Mouse (Mus musculus) cerebellum, adult 2 months (tissue): ENCODE results near the gene Pgm2. TPM values are rescaled to one million over a fixed set of nuclear protein-coding genes. Genes with fewer than 3 reads are reported as not detected.
A peak's percentile ranks its signal among the peaks of the same experiment; 100 is the strongest.

Experiments used
- DNase-seq, 2 experiments: peaks; one replicate each; pipeline ENCODE4 v3.0.0; 2021
- H3K27ac ChIP-seq: fragments of 200-500 bp; 2 replicates; pipeline ENCODE4 v1.5.1; 2012; ENCODE audit warnings: low read length, control low read depth, inconsistent platforms; ENCODE audit not compliant: insufficient read depth
- H3K27me3 ChIP-seq: fragments of 200-500 bp; 2 replicates; pipeline ENCODE4 v1.6.1; 2012; ENCODE audit warnings: inconsistent platforms, mild to moderate bottlenecking, low read length, moderate library complexity; ENCODE audit not compliant: control insufficient read depth, insufficient read depth
- H3K4me1 ChIP-seq: fragments of 200-500 bp; 2 replicates; pipeline ENCODE4 v1.6.1; 2011; ENCODE audit warnings: low read length; ENCODE audit not compliant: control insufficient read depth, insufficient read depth
- H3K4me3 ChIP-seq: fragments of 200-500 bp; replicated peaks from 2 replicates; pipeline ENCODE3; 2011; ENCODE audit warnings: mild to moderate bottlenecking, low read depth, low read length, control low read depth; ENCODE audit not compliant: insufficient read depth
- CTCF ChIP-seq: fragments of 200-500 bp; IDR thresholded peaks from 2 replicates; pipeline ENCODE4 v1.5.1; 2011; ENCODE audit warnings: low read depth, mild to moderate bottlenecking, control low read depth, low read length, moderate library complexity, borderline replicate concordance; ENCODE audit not compliant: insufficient read depth
- POLR2A ChIP-seq: fragments of 200-500 bp; IDR thresholded peaks from 2 replicates; pipeline ENCODE4 v1.6.1; 2011; ENCODE audit warnings: low read length, control low read depth, borderline replicate concordance; ENCODE audit not compliant: insufficient read depth
- WGBS: fragments of 180-500 bp; shearing (Covaris S2); methylation state at CpG from one replicate; pipeline ENCODE4 v1.1.7; 2018; 5-methylcytosine and 5-hydroxymethylcytosine counted together
- polyA plus RNA-seq: library from polyadenylated mRNA; depleted of rRNA; stranded (reverse); fragments of >200 nt; gene quantifications from 2 replicates; pipeline ENCODE4 v1.2.3, GENCODE M21; 2012; rRNA removed

Pgm2 gene
- polyA plus RNA-seq = 8.4 and 10.8 TPM in 2 replicates

GRCm38 (mm10) chr5:64092748-64093292 lies at the start of gene Pgm2:
Pgm2 (plus strand) TSS chr5:64092950.
- H3K27me3 ChIP-seq = no peaks in the 10 kb centered on the region
- no peak within 1 kb of the TSS for H3K27ac ChIP-seq

GRCm38 (mm10) chr5:64043694-64044453 lies 48.9 kb upstream of the Pgm2 start:
- H3K4me3 ChIP-seq = no peak overlapping the region
- H3K27ac ChIP-seq = no peak overlapping the region
- 55% methylated on average over 5 of the region's 5 CpGs for WGBS
- no peaks in the 10 kb centered on the region for H3K4me1 ChIP-seq
- no peaks in the 10 kb centered on the region for H3K27me3 ChIP-seq
- no peak for TF ChIP-seq CTCF
- no peak for TF ChIP-seq POLR2A
- DNase-seq = no peak

More at GRCm38 (mm10) chr5:64092748-64093292, at the start of gene Pgm2:
- DNase-seq = peak; percentile 82
- H3K4me3 ChIP-seq = peak within 1 kb of the TSS; percentile 65
- TF ChIP-seq POLR2A (peak; percentile 63), CTCF (no peak)
- WGBS = under 1% methylated on average over 43 of the region's 43 CpGs
- H3K4me1 ChIP-seq = no peaks in the 10 kb centered on the region

- TF ChIP-seq POLR2A (no peak), CTCF (no peak)
- no peak for DNase-seq
- Histone ChIP-seq H3K27me3 (no peaks in the 10 kb centered on the region), H3K4me3 (no peak overlapping the region), H3K27ac (no peak overlapping the region), H3K4me1 (no peaks in the 10 kb centered on the region)
- WGBS = 84% methylated on average over 18 of the region's 18 CpGs
Measured at GRCm38 (mm10) chr5:64044790-64045189, 48.0 kb upstream of the Pgm2 start.

- no peak overlapping the region for H3K27ac ChIP-seq
- no peaks in the 10 kb centered on the region for H3K27me3 ChIP-seq
- DNase-seq = peak in 1 of 2 experiments; percentile 27
- H3K4me3 ChIP-seq = no peak overlapping the region
- no peaks in the 10 kb centered on the region for H3K4me1 ChIP-seq
- 9% methylated on average over 8 of the region's 8 CpGs for WGBS
- TF ChIP-seq CTCF = no peak
- no peak for TF ChIP-seq POLR2A
Measured at GRCm38 (mm10) chr5:64045502-64045901, 47.2 kb upstream of the Pgm2 start.

GRCm38 (mm10) chr5:64046995-64047394 lies 45.8 kb upstream of the Pgm2 start:
- TF ChIP-seq CTCF (no peak), POLR2A (no peak)
- Histone ChIP-seq H3K27ac (no peak overlapping the region), H3K27me3 (no peaks in the 10 kb centered on the region), H3K4me1 (no peaks in the 10 kb centered on the region), H3K4me3 (no peak overlapping the region)
- 80% methylated on average over 11 of the region's 11 CpGs for WGBS
- no peak for DNase-seq

GRCm38 (mm10) chr5:64047921-64048320 lies 44.8 kb upstream of the Pgm2 start:
- 88% methylated on average over 6 of the region's 6 CpGs for WGBS
- Histone ChIP-seq H3K4me1 (no peaks in the 10 kb centered on the region), H3K27me3 (no peaks in the 10 kb centered on the region), H3K27ac (no peak overlapping the region), H3K4me3 (no peak overlapping the region)
- TF ChIP-seq CTCF (no peak), POLR2A (no peak)
- DNase-seq = no peak

- no peak for DNase-seq
- H3K27me3 ChIP-seq = no peaks in the 10 kb centered on the region
- H3K27ac ChIP-seq = no peak overlapping the region
- WGBS = 68% methylated on average over 3 of the region's 3 CpGs
- no peaks in the 10 kb centered on the region for H3K4me1 ChIP-seq
- H3K4me3 ChIP-seq = no peak overlapping the region
- TF ChIP-seq CTCF (no peak), POLR2A (no peak)
Measured at GRCm38 (mm10) chr5:64048605-64049004, 44.1 kb upstream of the Pgm2 start.

GRCm38 (mm10) chr5:64049256-64049655 lies 43.5 kb upstream of the Pgm2 start:
- H3K27me3 ChIP-seq = no peaks in the 10 kb centered on the region
- no peak overlapping the region for H3K4me3 ChIP-seq
- no peak for TF ChIP-seq POLR2A
- no peak for TF ChIP-seq CTCF
- 75% methylated on average over 5 of the region's 5 CpGs for WGBS
- H3K4me1 ChIP-seq = no peaks in the 10 kb centered on the region
- H3K27ac ChIP-seq = no peak overlapping the region
- DNase-seq = no peak
